Mouse (Mus musculus) embryonic facial prominence, embryonic 15.5 days (tissue): ENCODE measurements around the gene Stard3. TPM values are rescaled to one million over a fixed set of nuclear protein-coding genes. Genes with fewer than 3 reads are reported as not detected.
A peak's percentile ranks its signal among the peaks of the same experiment; 100 is the strongest.

Experiments
- ATAC-seq: fragments of 200-750 bp; cut with Nextera tagmentation; 2 replicates; pipeline ENCODE4 v1.8.0; 2017; ENCODE audit warnings: low read depth, moderate TSS enrichment; ENCODE audit not compliant: insufficient number of reproducible peaks, low FRiP score, low TSS enrichment
- H3K27ac ChIP-seq: fragments of 300-500 bp; sonication (generic); replicated peaks from 2 replicates; pipeline ENCODE4 v1.5.1; 2015; ENCODE audit warnings: mild to moderate bottlenecking, inconsistent platforms
- H3K27me3 ChIP-seq: fragments of 300-500 bp; sonication (generic); 2 replicates; pipeline ENCODE4 v1.6.1; 2015; ENCODE audit warnings: inconsistent platforms
- H3K36me3 ChIP-seq: fragments of 300-500 bp; sonication (generic); 2 replicates; pipeline ENCODE4 v1.6.1; 2015; ENCODE audit warnings: mild to moderate bottlenecking, inconsistent platforms
- H3K4me1 ChIP-seq: fragments of 300-500 bp; sonication (generic); 2 replicates; pipeline ENCODE4 v1.6.1; 2015; ENCODE audit warnings: inconsistent platforms
- H3K4me2 ChIP-seq: fragments of 300-500 bp; sonication (generic); replicated peaks from 2 replicates; pipeline ENCODE4 v1.6.1; 2015; ENCODE audit warnings: mild to moderate bottlenecking, inconsistent platforms
- H3K4me3 ChIP-seq: fragments of 300-500 bp; sonication (generic); replicated peaks from 2 replicates; pipeline ENCODE4 v1.5.1; 2015; ENCODE audit warnings: mild to moderate bottlenecking, inconsistent platforms
- H3K9ac ChIP-seq: fragments of 300-500 bp; sonication (generic); 2 replicates; pipeline ENCODE4 v1.6.1; 2015; ENCODE audit warnings: inconsistent platforms
- H3K9me3 ChIP-seq: fragments of 300-500 bp; sonication (generic); replicated peaks from 2 replicates; pipeline ENCODE4 v1.6.1; 2016; ENCODE audit warnings: inconsistent platforms
- WGBS: fragments of 180-500 bp; shearing (Covaris S2); methylation state at CpG from one replicate; pipeline ENCODE4 v1.1.7; 2015; 5-methylcytosine and 5-hydroxymethylcytosine counted together
- polyA plus RNA-seq: library from polyadenylated mRNA; unstranded; fragments of >200 nt; fragmentation: Nextera tagmentation; extraction: Ambion mirVana; gene quantifications from 2 replicates; pipeline ENCODE4 v1.2.1, GENCODE M21; 2015

Gene Stard3
- polyA plus RNA-seq: 41.0 and 41.3 TPM in 2 replicates

GRCm38 (mm10) chr11:98358161-98359083, at the start of gene Stard3:
Gene Stard3, plus strand, starts transcription at chr11:98358368.
- under 1% methylated on average over 60 of the region's 60 CpGs for WGBS
- Histone ChIP-seq H3K4me2 (peak within 1 kb of the TSS; percentile 75), H3K27me3 (peaks cover 12% of the 10 kb centered on the region; the same call in 1 of the 2 replicates), H3K27ac (peak within 1 kb of the TSS; percentile 89), H3K9ac (peak within 1 kb of the TSS; percentile 60), H3K4me1 (peaks cover 41% of the 10 kb centered on the region), H3K9me3 (no peaks in the 10 kb centered on the region), H3K36me3 (no peaks in the 10 kb centered on the region), H3K4me3 (peak within 1 kb of the TSS; percentile 70)
- ATAC-seq: peak; percentile 89

- H3K27me3 ChIP-seq: peaks cover 75% of the 10 kb centered on the region
- no peak overlapping the region for H3K27ac ChIP-seq
- ATAC-seq: no peak
- 2% methylated on average over 26 of the region's 26 CpGs for WGBS
- no peak overlapping the region for H3K9ac ChIP-seq
- H3K4me1 ChIP-seq: peaks cover 11% of the 10 kb centered on the region
- no peaks in the 10 kb centered on the region for H3K9me3 ChIP-seq
- 0 out of 2 replicates have a peak overlapping the region, but pooled peaks have one; percentile 4 for H3K4me3 ChIP-seq
- H3K36me3 ChIP-seq: no peaks in the 10 kb centered on the region
- H3K4me2 ChIP-seq: peak overlapping the region; percentile 12; the same call in 1 of the 2 replicates
Observed at GRCm38 (mm10) chr11:98313790-98314323, 44.3 kb upstream of the Stard3 start.

- Histone ChIP-seq H3K27me3 (peaks cover 89% of the 10 kb centered on the region), H3K36me3 (no peaks in the 10 kb centered on the region), H3K4me1 (peaks cover 36% of the 10 kb centered on the region), H3K27ac (no peak overlapping the region), H3K9ac (no peak overlapping the region), H3K4me2 (no peak overlapping the region), H3K9me3 (no peaks in the 10 kb centered on the region), H3K4me3 (no peak overlapping the region)
- WGBS: 5% methylated on average over 7 of the region's 7 CpGs
- ATAC-seq: no peak
Observed at GRCm38 (mm10) chr11:98317479-98317878, 40.7 kb upstream of the Stard3 start.

- Histone ChIP-seq H3K4me2 (peak overlapping the region; percentile 17), H3K4me3 (no peak overlapping the region), H3K27ac (no peak overlapping the region), H3K4me1 (peaks cover 36% of the 10 kb centered on the region), H3K27me3 (peaks cover 97% of the 10 kb centered on the region), H3K9me3 (no peaks in the 10 kb centered on the region), H3K9ac (no peak overlapping the region), H3K36me3 (no peaks in the 10 kb centered on the region)
- no peak for ATAC-seq
- WGBS: under 1% methylated on average over 14 of the region's 14 CpGs
Observed at GRCm38 (mm10) chr11:98318421-98319116, 39.6 kb upstream of the Stard3 start.

GRCm38 (mm10) chr11:98319120-98319519, 39.0 kb upstream of the Stard3 start:
- Histone ChIP-seq H3K9ac (no peak overlapping the region), H3K4me3 (no peak overlapping the region), H3K9me3 (no peaks in the 10 kb centered on the region), H3K27me3 (peaks cover 98% of the 10 kb centered on the region), H3K36me3 (no peaks in the 10 kb centered on the region), H3K4me1 (peaks cover 32% of the 10 kb centered on the region), H3K27ac (no peak overlapping the region), H3K4me2 (peak overlapping the region; percentile 17; the same call in 1 of the 2 replicates)
- no peak for ATAC-seq
- 1% methylated on average over 15 of the region's 15 CpGs for WGBS

GRCm38 (mm10) chr11:98319544-98319943, 38.6 kb upstream of the Stard3 start:
- Histone ChIP-seq H3K36me3 (no peaks in the 10 kb centered on the region), H3K27me3 (peaks cover 98% of the 10 kb centered on the region), H3K9me3 (no peaks in the 10 kb centered on the region), H3K4me3 (no peak overlapping the region), H3K27ac (no peak overlapping the region), H3K9ac (no peak overlapping the region), H3K4me1 (peaks cover 32% of the 10 kb centered on the region), H3K4me2 (no peak overlapping the region)
- no peak for ATAC-seq
- 13% methylated on average over 4 of the region's 4 CpGs for WGBS

- WGBS: 8% methylated on average over 2 of the region's 2 CpGs
- peak overlapping the region; percentile 42; the same call in 1 of the 2 replicates for H3K4me2 ChIP-seq
- no peak overlapping the region for H3K4me3 ChIP-seq
- peaks cover 99% of the 10 kb centered on the region for H3K27me3 ChIP-seq
- peaks cover 32% of the 10 kb centered on the region for H3K4me1 ChIP-seq
- H3K36me3 ChIP-seq: no peaks in the 10 kb centered on the region
- H3K27ac ChIP-seq: no peak overlapping the region
- H3K9me3 ChIP-seq: no peaks in the 10 kb centered on the region
- no peak for ATAC-seq
- H3K9ac ChIP-seq: no peak overlapping the region
Observed at GRCm38 (mm10) chr11:98319944-98320343, 38.2 kb upstream of the Stard3 start.

- H3K4me3 ChIP-seq: peak overlapping the region; percentile 19; the same call in 1 of the 2 replicates
- H3K9ac ChIP-seq: no peak overlapping the region
- peaks cover 99% of the 10 kb centered on the region for H3K27me3 ChIP-seq
- ATAC-seq: no peak
- no peaks in the 10 kb centered on the region for H3K9me3 ChIP-seq
- peaks cover 32% of the 10 kb centered on the region for H3K4me1 ChIP-seq
- H3K4me2 ChIP-seq: peak overlapping the region; percentile 42
- H3K36me3 ChIP-seq: no peaks in the 10 kb centered on the region
- 6% methylated on average over 12 of the region's 12 CpGs for WGBS
- H3K27ac ChIP-seq: no peak overlapping the region
Observed at GRCm38 (mm10) chr11:98320381-98320780, 37.8 kb upstream of the Stard3 start.

- Histone ChIP-seq H3K27ac (no peak overlapping the region), H3K27me3 (peaks cover 99% of the 10 kb centered on the region), H3K9me3 (no peaks in the 10 kb centered on the region), H3K4me1 (peaks cover 32% of the 10 kb centered on the region), H3K9ac (no peak overlapping the region), H3K36me3 (no peaks in the 10 kb centered on the region), H3K4me3 (peak overlapping the region; percentile 19; the same call in 1 of the 2 replicates), H3K4me2 (peak overlapping the region; percentile 42)
- no peak for ATAC-seq
- 2% methylated on average over 30 of the region's 30 CpGs for WGBS
Observed at GRCm38 (mm10) chr11:98320806-98321676, 37.1 kb upstream of the Stard3 start.

GRCm38 (mm10) chr11:98321677-98322003, 36.5 kb upstream of the Stard3 start:
- Histone ChIP-seq H3K4me1 (peaks cover 33% of the 10 kb centered on the region), H3K4me3 (no peak overlapping the region), H3K4me2 (no peak overlapping the region), H3K9me3 (no peaks in the 10 kb centered on the region), H3K27me3 (peaks cover 99% of the 10 kb centered on the region), H3K9ac (no peak overlapping the region), H3K27ac (no peak overlapping the region), H3K36me3 (no peaks in the 10 kb centered on the region)
- no peak for ATAC-seq
- WGBS: 9% methylated on average over 5 of the region's 5 CpGs
